Mouse (Mus musculus) left cerebral cortex, postnatal 25 days (tissue): ENCODE data around the gene Macf1. TPM values are rescaled to one million over a fixed set of nuclear protein-coding genes. Genes with fewer than 3 reads are reported as not detected.

ENCODE experiments used
- DNase-seq, 2 experiments: peaks; one replicate each; pipeline ENCODE4 v3.0.0; 2022; ENCODE audit warnings: low spot score in 2 of 2, mixed read lengths in 1 of 2
- intact Hi-C: fragments of 180-260 bp; cut with DNase I; formaldehyde crosslinking; loops from one replicate; pipeline ENCODE4 v1.15.1; 2025
- total RNA-seq, 2 experiments: library from RNA; stranded (reverse); gene quantifications; 2 replicates each; pipeline ENCODE4 v1.2.3; 2021

Macf1 gene
- total RNA-seq, 2 experiments from 2014 or later = 202 to 222 TPM

DNA sequence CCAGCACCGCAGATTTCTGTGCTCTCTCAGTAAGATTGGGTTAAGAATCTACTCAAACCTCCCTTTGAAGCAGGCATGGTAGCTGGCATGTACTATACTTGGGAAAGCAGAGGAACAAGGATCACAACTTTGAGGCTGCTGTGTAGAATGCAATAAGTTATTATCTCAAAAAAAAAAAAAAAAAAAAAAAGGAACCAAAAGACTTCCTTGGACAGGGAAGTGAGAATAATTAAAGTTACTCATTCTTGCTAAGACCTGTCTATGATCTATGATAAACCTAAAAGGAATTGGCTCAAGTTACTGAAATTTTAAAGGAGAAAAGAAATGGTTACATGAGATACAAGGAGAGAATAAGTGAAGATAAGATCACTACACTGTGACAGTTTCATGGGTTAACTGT lies 72.2 kb downstream of the Macf1 start:
- intact Hi-C loops = no loop called here
- no peak for DNase-seq

- DNase-seq = no peak
- intact Hi-C loops = no loop called here
Observed at GRCm38 (mm10) chr4:123611241-123611640, 72.9 kb downstream of the Macf1 start.

GRCm38 (mm10) chr4:123607174-123607573 lies 77.0 kb downstream of the Macf1 start:
- no peak for DNase-seq
- intact Hi-C loops = no loop called here

DNA sequence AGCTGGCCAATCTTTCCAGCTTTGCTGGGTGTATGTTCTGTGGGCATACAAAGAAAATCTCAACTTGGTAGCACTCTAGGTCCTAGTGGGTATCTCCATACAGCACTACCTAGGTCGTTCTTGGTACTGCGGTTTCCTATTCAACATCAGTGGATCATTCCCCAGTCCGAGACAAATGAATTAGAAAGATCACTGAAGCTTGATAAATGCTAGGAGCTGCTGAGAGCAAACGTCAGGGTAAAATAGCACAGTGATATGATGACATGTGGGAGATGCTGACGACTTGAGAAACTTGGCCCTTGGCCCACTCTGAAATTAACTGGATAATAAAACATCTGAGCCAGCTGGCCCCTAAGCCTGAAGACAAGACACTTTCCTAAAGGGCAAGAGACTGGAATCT lies 78.2 kb downstream of the Macf1 start:
- DNase-seq = no peak
- intact Hi-C loops = no loop called here

GRCm38 (mm10) chr4:123605309-123605708 lies 78.9 kb downstream of the Macf1 start:
- intact Hi-C loops = no loop called here
- no peak for DNase-seq

GRCm38 (mm10) chr4:123602700-123603261 lies 81.4 kb downstream of the Macf1 start:
- no peak for DNase-seq
- intact Hi-C loops = no loop called here

GRCm38 (mm10) chr4:123601036-123601435 lies 83.1 kb downstream of the Macf1 start:
- peak in 1 of 2 experiments; percentile 45 for DNase-seq
- intact Hi-C loops = no loop called here

DNA sequence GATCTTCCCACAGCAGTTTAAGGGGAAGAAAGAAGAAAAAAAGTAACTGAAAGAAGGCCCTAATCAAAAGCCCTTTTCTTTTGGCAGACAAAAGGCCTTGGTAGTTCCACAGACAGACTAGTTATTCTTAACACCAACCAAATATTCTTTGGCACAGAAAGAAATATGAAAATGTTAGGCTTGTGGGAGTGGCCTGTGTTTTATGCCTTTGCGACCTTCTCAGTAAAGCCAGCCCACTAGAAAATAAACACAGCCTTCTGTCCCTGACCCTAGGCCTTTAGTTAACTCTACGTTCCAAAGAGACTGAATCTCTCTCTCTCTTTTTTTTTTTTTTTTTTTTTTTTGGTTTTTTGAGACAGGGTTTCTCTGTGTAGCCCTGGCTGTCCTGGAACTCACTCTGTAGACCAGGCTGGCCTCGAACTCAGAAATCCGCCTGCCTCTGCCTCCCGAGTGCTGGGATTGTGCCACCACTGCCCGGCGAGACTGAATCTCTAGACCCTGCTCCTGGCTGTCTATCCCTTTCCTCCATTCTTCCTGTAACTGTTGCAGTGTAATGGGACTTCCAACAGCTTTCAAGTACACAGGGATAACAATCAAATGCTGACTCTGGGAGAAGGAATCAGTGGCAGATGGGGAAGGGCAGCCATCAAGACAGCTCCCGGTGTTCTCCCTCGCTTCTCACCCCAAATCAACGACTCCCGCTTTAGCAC lies 85.5 kb downstream of the Macf1 start:
- DNase-seq = no peak
- intact Hi-C loops = no loop called here

GRCm38 (mm10) chr4:123594381-123594806 lies 89.8 kb downstream of the Macf1 start:
- intact Hi-C loops = loop anchor here (2.0 to 5.0 kb wide), 2 partner anchors 33 to 72 kb away; no protein-coding TSS in a partner anchor
- peak in 1 of 2 experiments; percentile 52 for DNase-seq

DNA sequence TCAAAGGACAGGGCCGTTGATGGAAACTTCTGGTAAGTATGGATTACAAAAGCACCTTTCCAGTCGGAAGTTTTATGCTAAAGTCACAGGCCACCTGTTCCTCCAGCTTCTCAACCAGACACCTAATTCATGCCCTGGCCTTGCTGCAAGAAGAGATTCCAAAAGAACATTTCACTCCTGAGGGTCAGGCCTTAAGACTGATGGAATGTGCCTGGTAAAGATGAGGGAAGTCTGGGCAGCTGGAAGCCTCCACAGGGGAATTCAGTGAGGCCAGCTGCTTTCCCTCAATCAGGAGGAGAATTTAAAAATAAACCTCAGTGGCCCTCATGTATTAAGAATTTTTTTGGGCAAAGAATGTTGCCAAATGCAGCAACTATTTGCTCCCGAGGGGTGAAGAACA lies 90.5 kb downstream of the Macf1 start:
- intact Hi-C loops = loop anchor here (2.0 to 5.0 kb wide), 2 partner anchors 34 to 73 kb away; no protein-coding TSS in a partner anchor
- DNase-seq = no peak

- intact Hi-C loops = loop anchor here (5.0 kb wide), 1 partner anchor 35 kb away; no protein-coding TSS in a partner anchor
- no peak for DNase-seq
Observed at GRCm38 (mm10) chr4:123592046-123592445, 92.1 kb downstream of the Macf1 start.

- intact Hi-C loops = loop anchor here (5.0 kb wide), 1 partner anchor 36 kb away; no protein-coding TSS in a partner anchor
- no peak for DNase-seq
Observed at GRCm38 (mm10) chr4:123591026-123591635, 93.0 kb downstream of the Macf1 start.

DNA sequence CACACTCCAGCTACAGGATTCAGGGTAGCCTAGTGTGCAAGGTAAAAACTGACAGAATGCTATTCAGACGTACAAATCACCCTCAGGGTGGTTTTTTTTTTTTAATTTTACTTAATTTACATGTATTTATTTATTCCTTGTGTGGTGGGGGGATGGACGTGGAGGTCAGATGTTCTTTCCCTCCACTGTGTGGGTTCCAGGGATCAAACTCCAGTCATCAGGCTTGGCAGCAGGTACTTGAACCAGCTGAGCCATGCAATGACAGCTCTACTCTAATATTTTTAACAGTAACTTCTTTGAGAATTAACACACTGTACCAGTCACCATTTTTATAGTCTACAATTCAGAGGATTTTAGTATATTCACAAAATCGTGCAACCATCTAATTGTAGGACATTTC lies 94.7 kb downstream of the Macf1 start:
- intact Hi-C loops = no loop called here

DNA sequence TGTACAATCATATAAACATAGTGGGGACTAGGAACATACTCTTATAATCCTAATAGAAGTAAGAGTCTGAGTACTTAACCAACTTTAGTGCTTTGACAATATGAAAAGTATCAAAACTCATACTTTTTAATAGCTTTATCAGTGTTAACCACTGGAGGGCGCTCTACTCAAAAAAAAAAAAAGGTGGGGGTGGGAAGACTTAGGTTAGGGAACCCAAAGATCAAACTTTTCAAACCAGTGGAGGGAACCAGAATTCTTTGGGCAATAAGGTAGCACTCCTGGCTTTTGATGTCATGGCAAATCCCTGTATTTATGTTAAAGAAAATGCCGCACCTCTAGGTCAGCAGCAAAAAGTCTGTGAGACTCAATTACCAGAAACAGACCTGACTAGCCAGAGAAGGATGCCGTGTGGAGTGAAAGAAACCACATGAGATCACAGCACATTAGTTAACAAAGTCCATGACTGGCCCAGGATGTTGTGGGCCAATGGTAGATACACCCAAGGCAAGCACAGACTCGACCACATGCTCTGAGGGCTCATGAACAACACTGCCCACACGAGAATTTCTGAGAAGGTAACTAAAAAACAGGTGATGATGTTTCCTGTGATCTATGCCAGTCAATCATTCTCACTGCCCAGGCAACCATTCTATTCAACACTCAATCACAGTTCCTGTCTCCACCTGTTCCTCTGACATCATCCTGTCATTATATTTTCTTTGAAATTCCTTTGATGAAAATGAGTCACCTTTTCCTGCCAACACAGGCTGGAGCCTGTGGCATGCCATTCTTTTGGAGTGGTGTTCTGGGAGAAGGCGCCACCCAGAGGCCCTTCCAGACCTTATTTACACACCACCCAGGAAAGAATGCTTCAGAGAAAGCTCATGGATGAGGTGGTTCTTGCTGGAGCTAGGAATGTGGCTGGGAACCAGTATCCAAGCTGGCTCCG lies 95.5 kb downstream of the Macf1 start:
- DNase-seq = peak in 1 of 2 experiments; percentile 37

More for the DNA sequence above, 94.7 kb downstream of the Macf1 start:
- no peak for DNase-seq

DNA sequence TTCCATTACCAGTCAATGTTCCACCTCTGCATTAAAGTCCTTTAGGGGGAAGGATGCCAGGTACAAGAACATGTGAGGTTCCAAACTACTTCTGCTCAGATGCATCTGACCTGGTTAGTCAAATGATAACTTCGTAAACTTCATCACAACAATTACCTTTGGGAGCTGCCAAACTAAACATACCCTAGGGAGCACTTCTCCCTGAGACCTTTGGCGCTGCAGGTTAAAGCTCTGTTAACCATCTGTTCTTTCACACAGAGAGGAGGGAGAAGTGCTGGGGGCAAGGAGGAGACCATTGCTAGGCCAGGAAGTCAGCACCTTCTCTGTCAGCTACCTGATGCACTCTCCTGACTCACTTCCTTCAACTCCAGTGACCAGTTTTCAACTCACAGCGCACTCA lies 96.5 kb downstream of the Macf1 start:
- no peak for DNase-seq
- intact Hi-C loops = loop anchor here (1.0 kb wide), 1 partner anchor 78 kb away; no protein-coding TSS in a partner anchor

More for the DNA sequence above, 95.5 kb downstream of the Macf1 start:
- intact Hi-C loops = loop anchor here (1.0 kb wide), 1 partner anchor 77 kb away; no protein-coding TSS in a partner anchor

DNA sequence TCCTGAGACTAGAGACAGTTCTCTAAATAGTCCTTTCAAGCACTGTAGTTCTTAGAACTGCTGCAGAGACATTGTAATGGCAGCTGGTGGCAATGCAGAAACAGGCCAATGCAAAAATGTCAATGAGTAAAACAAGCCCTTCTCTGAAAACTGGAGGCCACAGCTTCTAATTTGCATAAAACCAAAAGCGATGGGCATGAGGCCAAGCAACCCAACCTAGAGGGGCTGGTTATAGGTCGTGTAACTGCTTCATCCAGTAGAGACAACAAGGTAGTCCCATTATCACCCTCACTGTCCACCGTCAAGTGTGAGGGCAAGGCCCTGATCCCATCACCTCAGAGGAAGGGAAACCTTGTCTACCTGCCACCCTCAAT lies 99.5 kb downstream of the Macf1 start:
- DNase-seq = no peak
- intact Hi-C loops = loop anchor here (1.0 kb wide), 1 partner anchor 49 kb away; no protein-coding TSS in a partner anchor

DNA sequence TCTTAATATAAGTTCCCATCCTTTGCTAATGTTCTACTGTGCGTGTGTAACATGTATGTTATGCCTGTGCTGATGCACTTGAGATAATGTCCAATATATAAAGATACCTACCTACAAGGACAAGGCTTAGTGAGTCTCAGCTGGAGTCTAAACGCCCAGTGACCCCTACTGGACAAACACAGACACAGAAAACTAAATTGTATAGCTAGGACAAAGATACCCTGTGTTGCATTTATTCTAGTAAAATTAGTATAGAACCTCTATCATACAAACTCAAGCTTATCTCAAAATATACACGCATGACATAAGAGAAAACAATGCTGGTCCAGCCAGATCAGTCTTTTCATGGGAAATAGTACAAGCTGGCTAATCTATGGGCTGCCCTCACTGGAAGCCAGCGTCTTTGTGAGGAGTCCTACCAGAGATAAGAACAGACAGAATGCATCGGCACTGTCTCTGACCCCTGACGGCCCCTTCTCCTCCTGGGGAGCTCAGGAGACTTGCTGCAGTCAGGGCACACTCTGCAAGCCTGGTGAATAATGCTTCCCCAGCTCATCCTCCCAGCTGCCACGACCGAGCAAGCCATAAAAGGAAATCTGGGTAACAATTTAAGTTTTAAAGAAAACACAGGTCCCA lies 100.0 kb downstream of the Macf1 start:
- intact Hi-C loops = loop anchor here (1.0 kb wide), 1 partner anchor 49 kb away; no protein-coding TSS in a partner anchor
- no peak for DNase-seq

DNA sequence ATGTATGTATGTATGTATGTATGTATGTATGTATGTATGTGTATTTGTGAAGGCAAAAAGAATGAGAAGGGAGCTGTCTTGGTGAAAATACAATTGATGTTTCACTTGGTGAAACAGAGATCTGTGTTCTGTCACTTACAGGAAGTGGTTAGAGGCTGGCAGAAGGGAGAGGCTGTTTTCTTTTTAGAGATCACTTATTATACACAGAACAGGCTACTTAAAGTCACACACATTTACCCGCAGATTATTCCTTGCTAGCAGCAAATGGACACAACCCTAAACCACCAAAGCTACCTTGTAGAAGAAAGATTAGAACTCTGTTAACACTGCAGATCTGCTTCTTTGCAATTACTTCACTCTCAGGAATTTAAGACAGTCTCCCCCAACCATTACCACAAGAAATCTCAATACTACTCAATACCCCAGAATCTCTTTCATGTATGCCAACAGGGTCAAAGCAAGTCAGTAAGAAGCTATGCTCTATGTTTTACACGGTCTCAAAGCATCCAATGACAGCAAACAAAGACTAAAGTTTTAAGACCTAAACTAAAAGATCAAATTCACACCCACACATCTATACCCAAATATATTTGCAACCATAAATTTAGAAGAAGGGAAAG lies 106.6 kb downstream of the Macf1 start:
- intact Hi-C loops = no loop called here
- no peak for DNase-seq
